Mouse (Mus musculus): ENCODE data around the gene Cdk5rap3.

Cdk5rap3 gene

DNA sequence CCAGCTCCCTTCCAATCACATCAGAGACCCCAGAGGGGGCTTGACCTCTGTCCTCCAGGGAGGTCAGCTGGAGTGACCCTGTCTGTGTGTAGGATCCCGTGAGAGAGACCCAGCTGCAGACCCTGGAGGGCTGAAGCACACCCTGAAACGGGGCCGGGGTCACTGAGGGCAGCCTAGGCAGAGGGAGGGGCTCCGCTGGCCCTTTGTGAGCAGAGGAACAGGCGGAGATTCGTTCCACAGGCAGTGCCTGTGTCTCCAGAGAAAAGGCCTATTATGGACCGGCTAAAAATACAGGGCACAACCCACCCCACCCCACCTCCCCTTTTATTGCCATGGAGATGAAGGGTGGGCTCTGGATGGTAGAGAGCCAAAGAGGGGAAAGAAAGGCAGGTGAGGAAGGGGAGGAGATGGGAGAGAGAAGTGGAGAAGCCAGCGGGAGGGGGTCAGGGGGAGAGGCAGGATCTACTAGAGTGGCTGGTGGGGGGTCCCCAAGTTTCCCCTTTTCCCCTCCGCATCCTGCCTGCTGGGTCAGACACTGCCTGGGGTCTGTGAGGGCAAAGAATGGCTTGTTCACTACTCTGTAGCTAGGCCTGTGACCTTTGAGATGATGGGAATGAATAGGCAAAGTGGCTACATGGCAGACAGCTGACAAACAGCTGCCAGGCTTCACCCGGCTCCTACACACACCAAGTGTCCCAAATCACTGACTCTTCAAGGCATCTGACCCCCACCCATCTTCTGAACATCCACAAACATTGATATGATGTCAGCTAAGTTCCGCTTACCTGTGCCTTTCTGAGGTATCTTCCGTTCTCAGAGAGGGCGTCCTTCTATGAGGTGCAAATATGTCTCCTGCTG lies 16.6 kb downstream of the Cdk5rap3 start:
- DNase-seq (ENCODE audit: low spot score in 2 of 2): no peak

DNA sequence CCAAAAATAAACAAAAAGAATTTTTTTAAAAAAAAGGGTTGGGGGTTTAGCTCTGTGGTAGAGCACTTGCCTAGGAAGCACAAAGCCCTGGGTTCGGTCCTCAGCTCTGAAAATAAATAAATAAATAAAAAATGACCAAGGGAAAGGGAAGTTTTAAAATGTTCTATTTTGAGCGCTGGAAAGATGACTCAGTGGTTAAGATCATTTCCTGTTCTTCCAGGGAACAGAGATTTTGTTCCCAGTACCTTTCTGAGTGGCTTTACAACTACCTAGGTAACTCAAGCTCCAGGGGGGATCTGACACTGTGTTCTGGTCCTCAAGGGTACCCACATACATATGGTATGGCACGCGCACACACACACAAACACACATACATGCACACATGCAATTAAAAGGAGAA lies 20.4 kb downstream of the Cdk5rap3 start:
- no peak for DNase-seq (ENCODE audit: low spot score in 2 of 2)

DNA sequence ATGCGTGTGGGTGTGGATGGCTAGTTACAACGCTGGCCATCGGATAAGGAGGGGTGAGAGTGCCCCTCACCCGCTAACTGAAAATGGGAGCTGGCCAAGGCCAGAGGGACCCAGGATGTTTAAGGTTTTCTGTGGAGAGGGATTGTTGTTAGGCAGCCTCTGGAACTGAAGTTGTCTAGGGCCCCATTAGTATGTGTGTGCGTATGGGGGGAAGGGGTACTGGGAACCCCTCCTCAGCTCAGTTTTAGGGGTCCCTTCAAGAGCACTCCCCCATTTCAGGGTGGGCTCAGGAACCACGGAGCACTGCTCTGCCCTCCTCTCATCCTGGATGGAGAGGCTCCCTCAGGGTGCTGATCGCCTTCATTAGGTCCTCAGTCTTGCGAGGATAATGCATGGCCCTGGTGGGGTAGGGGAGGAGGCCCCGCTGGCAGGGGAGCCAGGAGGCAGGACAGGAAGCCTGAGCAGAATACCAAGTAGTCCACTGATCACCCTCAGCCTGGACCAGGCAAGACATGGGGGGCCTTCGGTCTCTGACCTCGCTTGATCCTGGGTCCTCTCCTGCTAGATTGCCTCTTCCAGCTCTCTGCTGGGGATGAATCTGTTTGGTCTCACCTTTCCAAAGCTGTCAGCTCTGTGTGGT lies 23.0 kb downstream of the Cdk5rap3 start:
- DNase-seq (ENCODE audit: low spot score in 2 of 2): no peak

DNA sequence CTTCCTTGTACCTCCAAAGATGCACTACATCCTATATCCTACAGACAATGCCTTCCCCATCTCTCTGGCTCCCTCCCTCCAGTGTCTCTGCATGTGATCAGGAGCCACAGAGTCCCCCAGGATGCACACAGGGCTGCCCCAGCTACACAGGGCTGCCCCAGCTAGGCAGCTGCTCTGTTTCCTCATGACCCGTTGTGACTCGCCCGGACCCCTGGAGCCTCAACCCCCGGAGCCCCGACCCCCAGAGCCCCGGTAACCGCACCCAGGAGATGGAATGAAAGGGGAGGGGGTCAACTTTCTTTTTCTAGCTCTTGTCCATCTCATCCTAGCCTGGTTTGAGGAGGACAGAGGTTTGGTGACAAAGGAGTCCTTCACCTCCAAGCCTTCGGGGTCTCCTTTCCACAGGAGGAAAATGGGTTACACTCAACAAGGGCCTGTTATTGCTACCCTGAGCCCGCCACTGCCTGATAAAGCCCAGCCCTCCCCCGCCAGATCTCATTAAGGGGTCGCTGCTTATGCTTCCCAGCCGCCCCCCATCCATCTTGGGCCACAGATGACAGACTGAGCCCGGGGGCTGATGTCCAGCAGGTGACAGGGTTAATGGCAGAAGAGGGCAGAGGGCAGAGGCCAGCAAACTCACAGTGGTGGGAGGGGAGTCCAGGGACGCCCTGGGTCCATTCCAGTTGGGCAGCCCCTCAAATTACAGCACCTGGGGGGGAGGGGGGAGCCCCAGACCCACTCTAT lies 24.3 kb downstream of the Cdk5rap3 start:
- DNase-seq (ENCODE audit: low spot score in 2 of 2): no peak

DNA sequence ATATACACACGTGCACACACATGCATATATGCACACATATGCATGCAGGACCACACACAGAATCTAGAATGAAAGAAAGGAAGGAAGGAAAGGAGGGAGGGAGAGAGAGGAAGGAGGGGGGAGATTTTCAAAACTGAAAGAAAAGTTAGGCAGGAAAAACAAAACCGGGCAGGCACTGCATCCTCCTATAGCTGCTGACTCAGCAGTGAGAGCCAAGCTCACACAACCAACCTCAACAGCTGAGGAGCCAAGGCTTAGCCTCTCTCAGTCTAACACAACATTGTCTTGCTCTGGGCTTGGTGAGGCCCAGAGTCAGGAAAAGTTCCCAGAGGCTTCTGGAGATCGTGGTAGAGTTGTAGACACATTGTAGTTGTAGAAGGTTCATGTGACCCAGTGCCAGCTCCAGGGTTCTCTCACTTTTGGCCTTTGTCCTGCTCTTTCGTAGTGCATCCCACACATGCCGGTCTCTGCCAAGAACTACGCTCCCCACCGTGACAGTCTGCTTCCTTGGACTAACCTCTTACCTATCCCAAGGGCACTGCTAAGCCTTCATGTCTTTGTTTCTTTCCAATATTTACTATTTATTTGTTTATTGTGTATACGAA lies 29.3 kb downstream of the Cdk5rap3 start:
- no peak for DNase-seq (ENCODE audit: low spot score in 2 of 2)

DNA sequence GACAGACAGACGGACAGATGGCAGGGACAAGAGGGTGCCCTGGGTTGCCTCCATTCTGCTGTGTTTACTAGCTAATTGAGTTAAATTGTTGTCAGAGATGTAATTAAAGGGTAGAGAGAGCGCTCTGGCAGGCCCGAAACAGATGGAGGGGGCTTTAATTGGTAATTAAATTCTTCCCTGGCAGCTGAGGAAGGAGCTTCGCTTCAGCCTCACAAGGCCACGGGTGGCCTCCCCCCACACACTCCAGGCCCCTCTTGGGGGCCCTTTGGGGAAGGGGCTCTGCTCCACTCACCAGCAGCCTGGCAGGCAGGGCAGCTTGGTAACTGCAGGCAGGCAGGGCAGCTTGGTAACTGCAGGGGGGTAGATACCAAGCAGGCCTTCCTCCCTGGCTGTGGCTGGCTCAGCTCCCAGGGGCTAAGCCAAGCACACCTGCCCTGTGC lies 30.4 kb downstream of the Cdk5rap3 start:
- DNase-seq (ENCODE audit: low spot score in 2 of 2): no peak

DNA sequence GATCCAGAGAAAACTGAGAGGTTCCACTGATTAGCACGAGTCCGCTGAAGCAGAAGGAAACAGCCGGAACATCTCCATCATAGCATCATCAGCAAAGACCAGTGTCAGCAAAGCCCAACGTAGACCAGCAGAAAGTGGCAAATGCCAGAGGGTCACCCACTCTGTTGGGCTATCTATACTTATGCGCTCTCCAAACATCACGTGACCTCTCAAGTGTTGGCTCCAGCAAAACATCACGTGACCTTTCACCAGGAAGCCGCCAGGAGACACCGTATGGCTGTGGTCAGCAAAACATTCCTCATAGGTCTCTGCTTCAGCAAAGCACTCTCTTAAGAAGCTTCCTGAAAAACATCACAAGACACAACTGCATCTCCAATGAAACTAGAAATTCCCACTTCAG lies 36.0 kb downstream of the Cdk5rap3 start:
- DNase-seq (ENCODE audit: low spot score in 2 of 2): no peak

DNA sequence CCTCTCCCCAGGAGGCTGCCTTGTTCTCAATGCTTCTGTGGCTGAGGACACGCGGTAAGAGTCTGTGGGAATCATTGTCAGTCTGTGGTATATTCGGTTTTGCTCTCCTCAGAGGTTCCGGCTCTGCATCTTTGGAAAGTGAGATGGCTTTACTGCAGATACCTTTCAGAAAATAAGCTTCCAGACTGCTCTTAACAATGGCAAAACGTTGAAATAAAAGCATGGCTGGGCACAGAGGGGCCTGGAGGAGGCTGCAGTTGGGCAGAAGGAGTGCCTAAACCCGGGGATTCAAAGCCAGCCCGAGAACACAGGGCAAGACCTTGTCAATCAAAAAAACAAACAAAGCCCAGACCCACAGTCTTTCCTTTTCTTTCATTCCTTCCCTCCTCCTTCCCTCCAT lies 36.9 kb downstream of the Cdk5rap3 start:
- no peak for DNase-seq (ENCODE audit: low spot score in 2 of 2)

DNA sequence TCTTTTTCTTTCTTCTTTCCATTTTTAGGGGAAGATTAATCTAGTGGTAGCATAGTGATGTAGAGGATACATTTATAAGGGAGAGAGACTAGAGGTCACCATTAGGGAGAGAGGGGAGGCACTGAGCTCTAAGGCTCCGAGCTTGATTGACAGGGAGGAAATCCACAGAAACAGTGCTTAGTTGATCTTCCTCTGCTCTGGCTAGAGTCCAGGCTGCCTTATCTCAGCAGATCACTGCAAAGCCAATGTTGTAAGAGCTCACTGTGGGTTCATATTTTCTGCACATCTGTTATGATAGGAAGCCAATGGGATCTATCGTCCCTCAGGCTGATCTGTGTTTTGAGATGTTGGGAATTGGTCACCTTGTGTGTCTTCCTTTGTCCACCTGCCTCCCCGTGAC lies 37.6 kb downstream of the Cdk5rap3 start:
- DNase-seq (ENCODE audit: low spot score in 2 of 2): no peak

DNA sequence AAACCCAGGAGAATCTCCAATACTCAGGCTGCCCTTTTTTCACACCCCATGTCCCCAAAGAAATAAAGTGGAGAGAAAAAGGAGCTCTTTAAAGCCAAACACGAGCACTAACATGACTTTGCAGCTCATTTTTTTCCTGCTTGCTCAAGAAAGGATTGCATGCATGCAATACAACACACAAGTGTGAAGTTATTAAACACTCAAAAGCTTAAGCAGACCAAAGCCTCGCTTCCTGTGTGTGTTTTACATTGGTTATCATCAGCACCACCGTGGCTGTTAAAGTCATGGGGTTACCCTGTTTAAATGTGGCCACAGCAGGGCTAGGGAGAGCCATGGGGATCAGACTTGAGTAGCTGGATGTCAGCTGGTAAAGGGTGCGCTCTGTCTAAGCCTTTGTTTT lies 39.2 kb downstream of the Cdk5rap3 start:
- no peak for DNase-seq (ENCODE audit: low spot score in 2 of 2)

DNA sequence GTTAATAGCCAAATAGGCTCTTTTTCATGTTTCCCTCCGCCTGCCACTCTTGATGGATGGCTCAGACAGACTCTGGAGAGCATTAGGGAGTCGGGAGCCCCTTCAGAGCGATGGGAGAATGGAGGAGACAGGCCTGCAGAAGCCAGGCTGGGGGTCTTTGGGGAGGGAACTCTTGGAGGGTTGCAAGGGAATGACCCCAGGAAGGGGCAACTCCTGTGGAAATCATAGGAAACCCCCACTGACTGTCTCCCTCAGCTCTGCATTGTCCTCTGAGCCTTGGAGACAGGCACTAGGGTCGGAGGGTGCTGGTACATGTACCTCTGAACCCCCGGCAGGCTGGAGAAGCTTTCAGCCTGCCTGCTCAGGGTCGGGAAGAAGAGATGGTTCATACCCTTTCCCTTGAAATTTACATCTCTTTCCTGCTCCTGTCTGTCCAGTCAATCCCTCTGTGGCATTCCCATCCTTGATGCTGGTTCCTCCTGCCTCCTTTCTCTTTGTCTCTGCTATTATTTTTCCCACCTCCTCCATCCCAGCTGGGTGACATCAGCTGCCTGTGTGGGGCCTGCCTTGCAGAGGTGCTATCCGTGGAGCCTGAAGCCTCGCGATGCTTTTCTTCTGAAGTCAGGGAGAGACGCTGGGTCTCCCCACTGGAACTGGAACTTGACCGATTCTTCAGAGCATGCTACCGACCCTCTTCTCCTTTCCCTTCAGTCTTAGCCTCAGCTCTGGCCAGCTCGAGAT lies 39.8 kb downstream of the Cdk5rap3 start:
- DNase-seq (ENCODE audit: low spot score in 2 of 2): no peak

DNA sequence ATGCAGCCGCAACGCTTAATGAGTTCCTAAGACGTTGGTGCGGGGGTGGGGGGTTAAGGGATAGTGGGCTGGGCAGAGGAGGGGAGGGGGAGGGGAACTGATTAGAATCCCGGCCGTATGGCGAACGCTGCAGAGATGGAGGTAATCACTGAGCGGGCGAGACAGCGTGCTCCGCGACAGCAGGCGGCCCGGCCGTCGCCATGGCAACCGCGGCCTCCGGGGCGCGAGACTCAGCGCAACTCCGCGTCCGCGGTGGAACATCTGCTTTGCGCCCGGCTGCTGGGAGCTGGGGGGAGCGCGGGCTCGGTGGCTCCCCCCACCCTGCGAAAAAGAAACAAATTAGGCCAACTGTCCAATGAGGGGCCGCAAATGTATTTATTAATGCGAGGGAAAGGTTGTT lies 40.6 kb downstream of the Cdk5rap3 start:
- DNase-seq (ENCODE audit: low spot score in 2 of 2): peak; percentile 83 to 88

DNA sequence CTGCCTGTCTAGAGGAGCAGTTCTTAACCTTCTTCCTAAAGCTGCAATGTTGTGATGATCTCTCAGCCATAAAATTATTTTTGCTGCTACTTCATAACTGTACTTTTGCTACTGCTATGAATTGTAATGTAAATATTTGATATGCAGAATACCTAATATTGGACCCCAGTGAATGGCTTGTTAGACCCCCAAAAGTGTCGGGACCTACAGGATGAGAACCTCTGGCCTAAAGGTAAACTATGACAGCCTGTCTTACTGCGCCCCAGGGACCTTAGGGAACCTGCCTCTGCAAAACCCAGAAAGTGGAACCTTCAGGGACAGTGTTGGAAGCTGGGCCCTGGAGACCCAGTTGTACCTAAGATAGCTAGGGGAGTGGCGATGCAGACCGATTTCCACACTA lies 41.0 kb downstream of the Cdk5rap3 start:
- DNase-seq (ENCODE audit: low spot score in 2 of 2): no peak

DNA sequence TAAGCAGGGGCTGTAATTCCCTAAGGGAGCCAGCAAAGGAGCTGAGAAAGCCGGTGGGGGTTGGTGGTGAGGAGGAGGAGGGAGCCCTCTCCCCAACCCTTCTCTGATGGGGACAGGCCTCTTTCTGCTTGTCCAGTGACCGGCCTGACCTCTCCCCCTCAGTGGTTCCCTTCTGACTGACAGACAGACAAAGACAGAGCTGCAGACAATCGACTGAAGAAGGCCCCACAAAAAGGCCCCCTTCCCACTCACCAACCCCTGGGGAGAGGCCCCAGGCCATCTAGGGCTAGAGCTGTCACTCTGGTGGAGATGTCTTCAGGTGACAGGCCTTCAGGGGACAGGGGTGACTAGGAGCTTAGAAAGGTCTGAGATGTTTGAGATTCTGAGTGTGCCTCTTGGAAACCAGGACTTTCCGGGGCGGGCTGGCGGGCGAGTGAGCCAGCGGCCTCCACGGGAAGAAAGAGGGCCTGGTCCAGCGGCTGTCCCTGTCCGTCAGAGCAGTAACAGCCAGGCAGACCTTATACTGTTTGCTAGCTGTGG lies 42.6 kb downstream of the Cdk5rap3 start:
- DNase-seq (ENCODE audit: low spot score in 2 of 2): no peak

DNA sequence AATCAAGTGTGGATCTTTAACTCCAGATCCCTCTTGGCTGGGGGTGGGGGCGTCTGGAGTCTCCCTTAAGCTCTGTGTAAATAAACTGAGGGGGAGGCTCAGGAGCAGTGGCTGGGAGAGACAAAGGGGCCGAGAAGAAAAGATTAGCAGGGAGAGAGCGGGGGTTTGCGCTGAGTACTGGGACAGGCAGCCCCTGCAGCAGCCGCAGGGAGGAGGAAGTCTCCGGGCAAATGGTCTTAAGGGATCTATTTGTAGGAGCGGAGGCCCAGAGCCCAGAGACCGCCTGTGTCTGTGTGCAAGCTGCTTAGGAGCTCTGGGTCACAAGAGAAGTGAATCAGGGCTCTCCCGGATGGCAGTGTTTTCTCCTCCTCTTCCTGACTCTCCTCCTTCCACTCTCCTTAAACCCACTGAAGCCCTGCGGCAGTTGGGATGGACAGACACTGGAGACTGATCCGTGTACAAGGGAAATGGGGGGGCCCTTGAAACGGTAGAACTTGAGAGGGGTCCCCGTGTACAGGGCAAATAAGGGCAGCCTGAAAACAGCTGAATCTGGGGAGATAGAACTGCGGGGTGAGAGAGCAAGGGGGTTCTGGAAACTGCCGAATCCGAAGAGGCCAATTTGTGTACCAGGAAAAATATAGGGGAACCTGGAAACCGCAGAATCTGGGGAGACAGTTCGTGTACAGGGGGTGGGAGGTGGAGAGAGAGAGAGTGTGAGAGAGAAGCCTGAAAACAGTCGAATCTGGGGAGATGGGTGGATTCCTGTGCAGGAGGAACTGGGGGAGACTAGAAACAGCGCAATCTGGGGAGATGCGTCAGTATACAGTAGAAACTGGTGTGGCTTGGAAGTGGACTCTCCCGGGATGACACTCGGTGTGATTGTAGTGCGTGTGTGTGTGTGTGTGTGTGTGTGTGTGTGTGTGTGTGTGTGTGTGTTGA lies 43.6 kb downstream of the Cdk5rap3 start:
- no peak for DNase-seq (ENCODE audit: low spot score in 2 of 2)

DNA sequence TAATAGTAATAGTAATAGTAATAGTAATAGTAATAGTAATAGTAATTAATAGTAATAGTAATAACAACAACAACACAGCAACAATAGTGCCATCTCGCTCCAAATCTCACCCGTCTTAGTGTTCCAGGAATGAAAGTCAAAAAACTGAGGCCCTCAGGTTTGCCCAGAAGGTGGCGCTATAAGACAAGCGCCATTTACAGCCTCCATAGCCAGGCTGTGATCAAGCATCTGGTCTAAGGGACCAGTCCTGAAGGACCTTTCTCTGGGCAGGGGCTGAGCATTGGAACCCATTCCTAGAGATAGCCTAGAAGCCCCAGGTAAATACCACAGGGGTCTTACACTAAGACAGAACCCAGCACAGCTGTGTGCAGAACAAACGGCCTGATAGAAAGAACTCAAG lies 49.1 kb downstream of the Cdk5rap3 start:
- peak; percentile 64 to 78 for DNase-seq (ENCODE audit: low spot score in 2 of 2)

DNA sequence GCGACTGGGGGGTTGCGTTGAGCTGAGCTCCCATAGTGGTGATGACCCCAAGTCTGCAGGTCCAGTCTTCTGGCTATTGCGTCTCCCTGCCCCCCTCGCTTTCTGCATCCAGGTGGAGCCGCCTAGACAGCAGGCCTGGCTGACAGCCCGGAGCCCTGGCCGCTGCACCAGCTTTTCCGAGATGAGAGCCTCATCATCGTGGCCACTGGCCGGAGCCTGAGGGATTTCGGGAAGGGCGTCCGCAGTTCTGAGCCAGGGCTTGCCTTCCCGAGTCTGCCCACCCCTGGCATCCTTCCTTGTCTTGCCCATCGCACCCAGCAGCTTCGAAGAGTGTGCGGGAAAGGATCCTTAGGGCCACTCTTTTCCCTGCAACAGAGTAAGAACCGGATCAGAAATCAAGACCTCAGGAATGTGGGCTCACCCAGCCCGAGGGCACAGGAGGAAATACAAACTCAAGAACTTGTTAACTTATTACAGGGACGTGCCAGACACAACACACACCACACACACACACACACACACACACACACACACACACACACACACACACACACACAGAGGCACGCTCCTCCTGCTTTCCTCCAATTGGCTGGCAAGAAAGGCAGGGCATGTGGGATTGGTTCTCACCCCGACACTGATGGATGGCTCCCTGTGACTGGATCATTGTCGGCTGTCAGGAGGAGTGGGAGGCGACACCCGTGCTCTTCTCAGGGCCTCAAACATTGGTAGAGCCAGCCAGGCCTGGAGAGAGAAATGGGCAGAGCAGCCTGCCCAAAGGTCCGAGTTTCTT lies 52.9 kb downstream of the Cdk5rap3 start:
- DNase-seq (ENCODE audit: low spot score in 2 of 2): no peak

DNA sequence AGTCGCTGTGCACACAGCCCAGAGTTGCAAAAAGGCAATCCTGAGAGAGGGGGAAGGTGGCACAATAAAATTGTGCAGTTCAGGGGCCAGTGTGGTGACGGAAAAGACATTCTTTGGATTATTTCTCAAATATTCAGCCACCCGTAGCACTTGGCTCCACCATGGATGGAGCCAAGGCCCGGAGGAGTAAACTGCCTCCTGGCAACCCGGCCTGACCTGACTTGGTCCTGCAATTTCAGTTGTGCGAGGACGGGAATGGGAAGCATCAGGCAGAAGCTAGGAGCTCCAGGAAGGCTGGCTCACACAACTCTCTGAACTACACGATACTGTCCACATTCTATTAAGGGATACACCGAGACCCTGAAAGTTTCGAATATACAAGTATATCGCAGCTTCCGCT lies 53.8 kb downstream of the Cdk5rap3 start:
- DNase-seq (ENCODE audit: low spot score in 2 of 2): no peak

DNA sequence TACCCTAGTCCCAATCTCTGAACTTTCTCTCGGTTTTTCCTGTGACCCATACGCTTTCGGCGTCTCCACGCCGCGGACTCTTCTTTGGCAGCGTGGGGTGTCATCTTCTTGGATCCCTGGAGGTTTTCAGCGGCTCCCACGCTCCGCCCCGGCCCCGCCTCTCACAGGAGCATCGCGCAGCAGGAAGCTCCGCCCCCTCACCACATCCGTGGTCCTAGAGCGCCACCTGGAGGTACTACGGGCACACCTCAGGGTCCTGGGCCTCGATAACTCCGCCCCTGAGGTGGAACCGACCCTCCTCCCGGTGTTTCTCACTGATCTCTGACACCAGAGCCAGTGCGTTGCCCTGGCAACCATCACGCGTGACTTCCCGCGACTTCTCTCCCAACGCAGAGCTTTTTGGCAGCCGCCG lies 54.4 kb downstream of the Cdk5rap3 start:
- peak; percentile 94 to 95 for DNase-seq (ENCODE audit: low spot score in 2 of 2)
